Mouse (Mus musculus) forebrain, postnatal 0 days (tissue): ENCODE measurements around the gene Ehd1. TPM values are rescaled to one million over a fixed set of nuclear protein-coding genes. Genes with fewer than 3 reads are reported as not detected.

Experiments used
- ATAC-seq: fragments of 200-750 bp; cut with Nextera tagmentation; 2 replicates; pipeline ENCODE4 v1.8.0; 2017; ENCODE audit warnings: mild to moderate bottlenecking, moderate library complexity
- DNase-seq: peaks from one replicate; pipeline ENCODE4 v3.0.0-alpha.2; 2015
- H3K27ac ChIP-seq: fragments of 300-500 bp; sonication (generic); 2 replicates; pipeline ENCODE4 v1.5.1; 2014; ENCODE audit warnings: low read depth, mild to moderate bottlenecking, antibody characterized with exemption, low read length, moderate library complexity, mixed read lengths
- H3K27me3 ChIP-seq: fragments of 300-500 bp; sonication (generic); 2 replicates; pipeline ENCODE4 v1.6.1; 2014; ENCODE audit warnings: mild to moderate bottlenecking, low read length, mixed read lengths; ENCODE audit not compliant: insufficient read depth
- H3K36me3 ChIP-seq: fragments of 300-500 bp; sonication (generic); 2 replicates; pipeline ENCODE4 v1.6.1; 2014; ENCODE audit warnings: mild to moderate bottlenecking, moderate library complexity; ENCODE audit not compliant: insufficient read depth
- H3K4me1 ChIP-seq: fragments of 300-500 bp; sonication (generic); 2 replicates; pipeline ENCODE4 v1.6.1; 2014; ENCODE audit warnings: antibody characterized with exemption; ENCODE audit not compliant: insufficient read depth
- H3K4me2 ChIP-seq: fragments of 300-500 bp; sonication (generic); 2 replicates; pipeline ENCODE4 v1.6.1; 2014; ENCODE audit warnings: low read depth, mild to moderate bottlenecking, moderate library complexity
- H3K4me3 ChIP-seq: fragments of 300-500 bp; sonication (generic); 2 replicates; pipeline ENCODE4 v1.5.1; 2014; ENCODE audit warnings: low read depth, low read length, mixed read lengths
- H3K9ac ChIP-seq: fragments of 300-500 bp; sonication (generic); 2 replicates; pipeline ENCODE4 v1.6.1; 2014; ENCODE audit warnings: mild to moderate bottlenecking
- H3K9me3 ChIP-seq: fragments of 300-500 bp; sonication (generic); 2 replicates; pipeline ENCODE4 v1.6.1; 2016; ENCODE audit warnings: low read length
- CTCF ChIP-seq: sonication (generic); IDR thresholded peaks from 2 replicates; pipeline ENCODE4 v1.5.1; 2016; ENCODE audit warnings: antibody characterized with exemption, control low read depth, low read depth
- WGBS: fragments of 180-500 bp; shearing (Covaris S2); extraction: QIAGEN DNeasy Blood & Tissue Kit; methylation state at CpG from one replicate; pipeline ENCODE4 v1.1.7; 2014; 5-methylcytosine and 5-hydroxymethylcytosine counted together
- polyA plus RNA-seq: library from polyadenylated mRNA; unstranded; fragments of >200 nt; fragmentation: Nextera tagmentation; extraction: Ambion mirVana; gene quantifications from 2 replicates; pipeline ENCODE4 v1.2.1, GENCODE M21; 2015
- total RNA-seq: library from RNA; depleted of rRNA; stranded (reverse); fragments of >200 nt; gene quantifications from 2 replicates; pipeline ENCODE4 v1.2.3, GENCODE M21; 2014

The Ehd1 gene
- total and polyA plus RNA-seq, 2 experiments from 2014 or later, result 75.4 to 120 TPM

GRCm38 (mm10) chr19:6292262-6292661 is 15.7 kb downstream of the Ehd1 start:
- 83% methylated on average over 5 of the region's 5 CpGs for WGBS
- H3K27me3 ChIP-seq, result no peaks in the 10 kb centered on the region
- ATAC-seq, result no peak
- no peak overlapping the region for H3K27ac ChIP-seq
- no peaks in the 10 kb centered on the region for H3K9me3 ChIP-seq
- H3K4me2 ChIP-seq, result no peak overlapping the region
- H3K9ac ChIP-seq, result no peak overlapping the region
- no peak for TF ChIP-seq CTCF
- peaks cover 33% of the 10 kb centered on the region for H3K36me3 ChIP-seq
- H3K4me3 ChIP-seq, result no peak overlapping the region
- H3K4me1 ChIP-seq, result no peaks in the 10 kb centered on the region
- no peak for DNase-seq

DNA sequence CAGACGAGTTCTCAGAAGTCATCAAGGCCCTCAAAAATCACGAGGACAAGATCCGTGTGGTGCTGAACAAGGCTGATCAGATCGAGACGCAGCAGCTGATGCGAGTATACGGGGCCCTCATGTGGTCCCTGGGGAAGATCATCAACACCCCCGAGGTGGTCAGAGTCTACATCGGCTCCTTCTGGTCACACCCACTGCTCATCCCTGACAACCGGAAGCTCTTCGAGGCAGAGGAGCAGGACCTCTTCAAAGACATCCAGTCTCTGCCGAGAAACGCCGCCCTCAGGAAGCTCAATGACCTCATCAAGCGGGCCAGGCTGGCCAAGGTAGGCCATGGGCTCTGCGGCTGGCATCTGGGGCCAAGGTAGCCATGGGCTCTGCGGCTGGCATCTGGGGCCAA is 17.8 kb downstream of the Ehd1 start:
- no peak overlapping the region for H3K4me3 ChIP-seq
- H3K27me3 ChIP-seq, result no peaks in the 10 kb centered on the region
- no peak overlapping the region for H3K4me2 ChIP-seq
- DNase-seq (no peak), ATAC-seq (no peak)
- no peak for TF ChIP-seq CTCF
- H3K4me1 ChIP-seq, result no peaks in the 10 kb centered on the region
- H3K9ac ChIP-seq, result no peak overlapping the region
- H3K36me3 ChIP-seq, result peaks cover 54% of the 10 kb centered on the region
- H3K9me3 ChIP-seq, result no peaks in the 10 kb centered on the region
- H3K27ac ChIP-seq, result no peak overlapping the region
- 96% methylated on average over 17 of the region's 17 CpGs for WGBS

DNA sequence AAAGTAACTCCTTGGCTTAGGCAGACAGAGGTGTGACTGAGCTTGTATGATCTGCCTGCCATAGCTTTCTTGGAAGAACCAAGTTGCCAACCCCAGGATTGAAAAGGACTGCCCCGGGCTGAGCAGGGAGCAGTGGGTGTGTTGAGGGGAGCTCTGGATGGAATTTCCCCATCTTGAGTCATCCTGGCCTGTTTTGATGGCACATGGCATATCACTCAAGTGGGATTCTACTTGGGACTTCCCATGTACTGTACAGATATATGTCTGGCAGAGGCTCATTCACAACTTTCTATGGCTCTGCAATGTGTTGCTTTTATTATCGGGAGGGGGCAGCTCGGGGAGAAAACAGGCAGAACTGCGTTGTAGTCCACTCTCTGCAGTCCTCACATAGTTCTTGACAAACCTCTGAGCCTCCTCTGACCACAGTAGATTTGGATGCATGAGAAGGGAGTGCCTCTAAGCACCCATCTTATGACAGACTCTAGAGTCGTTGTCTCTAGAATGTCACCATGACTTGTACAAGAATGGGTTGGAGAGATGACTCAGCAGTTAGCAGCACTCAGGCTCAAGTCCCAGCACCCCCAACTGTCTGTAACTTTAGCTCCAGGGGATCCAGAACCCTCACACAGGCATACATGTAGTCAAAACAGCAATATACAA is 20.2 kb downstream of the Ehd1 start:
- Histone ChIP-seq H3K4me2 (no peak overlapping the region), H3K4me1 (no peaks in the 10 kb centered on the region), H3K36me3 (peaks cover 63% of the 10 kb centered on the region), H3K9ac (no peak overlapping the region), H3K4me3 (no peak overlapping the region), H3K9me3 (no peaks in the 10 kb centered on the region), H3K27ac (no peak overlapping the region), H3K27me3 (no peaks in the 10 kb centered on the region)
- DNase-seq (no peak), ATAC-seq (no peak)
- 91% methylated on average over 5 of the region's 5 CpGs for WGBS
- TF ChIP-seq CTCF, result no peak

DNA sequence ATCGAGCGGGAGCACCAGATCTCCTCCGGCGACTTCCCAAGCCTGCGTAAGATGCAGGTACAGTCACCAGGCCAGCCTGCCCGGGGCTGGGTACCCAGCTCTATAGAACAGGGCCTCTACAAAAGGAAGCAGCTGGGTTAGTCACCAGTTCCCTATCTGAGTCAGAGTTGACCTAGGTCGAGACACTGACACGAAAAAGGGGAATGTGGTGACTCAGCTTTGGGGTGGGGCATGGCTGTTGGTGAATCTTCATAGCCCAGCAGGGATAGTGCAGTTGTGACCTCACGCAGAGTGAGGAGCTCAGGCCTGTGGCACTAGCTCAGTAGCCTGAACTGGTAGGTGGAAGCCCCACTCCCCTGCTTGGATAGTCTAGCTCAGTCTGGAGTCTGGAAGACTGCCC is 21.1 kb downstream of the Ehd1 start:
- no peak overlapping the region for H3K4me2 ChIP-seq
- no peaks in the 10 kb centered on the region for H3K27me3 ChIP-seq
- H3K27ac ChIP-seq, result no peak overlapping the region
- H3K36me3 ChIP-seq, result peaks cover 63% of the 10 kb centered on the region
- H3K4me3 ChIP-seq, result no peak overlapping the region
- no peak overlapping the region for H3K9ac ChIP-seq
- no peaks in the 10 kb centered on the region for H3K4me1 ChIP-seq
- 92% methylated on average over 9 of the region's 9 CpGs for WGBS
- H3K9me3 ChIP-seq, result no peaks in the 10 kb centered on the region
- DNase-seq (no peak), ATAC-seq (no peak)
- TF ChIP-seq CTCF, result no peak

DNA sequence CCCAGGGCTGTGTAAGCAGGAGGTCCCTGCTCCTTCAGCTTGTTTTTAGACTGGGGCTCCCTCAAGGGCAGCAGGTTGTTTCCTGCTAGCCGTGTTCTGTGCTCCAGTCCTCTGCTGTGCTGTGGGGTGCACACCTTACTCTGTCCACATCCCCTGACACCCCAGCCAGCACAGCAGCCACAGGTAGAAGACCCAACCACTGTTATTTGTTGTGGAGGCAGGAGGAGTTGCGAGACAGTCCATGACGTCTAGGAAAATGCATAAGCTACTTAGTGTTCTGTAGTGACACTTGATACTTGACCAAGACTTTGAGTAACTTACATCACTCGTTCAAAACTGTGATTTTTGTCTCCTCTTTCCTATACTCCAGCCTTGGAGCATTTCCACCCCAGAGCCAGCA is 22.5 kb downstream of the Ehd1 start:
- no peaks in the 10 kb centered on the region for H3K4me1 ChIP-seq
- H3K4me2 ChIP-seq, result no peak overlapping the region
- H3K4me3 ChIP-seq, result no peak overlapping the region
- no peak overlapping the region for H3K9ac ChIP-seq
- no peak overlapping the region for H3K27ac ChIP-seq
- no peak for ATAC-seq
- no peak for TF ChIP-seq CTCF
- no peaks in the 10 kb centered on the region for H3K27me3 ChIP-seq
- no peaks in the 10 kb centered on the region for H3K9me3 ChIP-seq
- DNase-seq, result no peak
- H3K36me3 ChIP-seq, result peaks cover 59% of the 10 kb centered on the region
- 81% methylated on average over 4 of the region's 4 CpGs for WGBS

GRCm38 (mm10) chr19:6299450-6300267 is 23.1 kb downstream of the Ehd1 start:
- Histone ChIP-seq H3K4me2 (no peak overlapping the region), H3K27ac (no peak overlapping the region)

GRCm38 (mm10) chr19:6300402-6300841 is 23.9 kb downstream of the Ehd1 start:
- peaks cover 45% of the 10 kb centered on the region for H3K36me3 ChIP-seq
- no peak overlapping the region; the same call in 1 of the 2 replicates for H3K27ac ChIP-seq
- no peaks in the 10 kb centered on the region for H3K4me1 ChIP-seq
- H3K9me3 ChIP-seq, result no peaks in the 10 kb centered on the region
- ATAC-seq (no peak), DNase-seq (no peak)
- WGBS, result 72% methylated on average over 7 of the region's 7 CpGs
- no peak overlapping the region for H3K9ac ChIP-seq
- H3K4me3 ChIP-seq, result no peak overlapping the region
- no peak for TF ChIP-seq CTCF
- no peaks in the 10 kb centered on the region for H3K27me3 ChIP-seq
- no peak overlapping the region for H3K4me2 ChIP-seq

More at GRCm38 (mm10) chr19:6299450-6300267, 23.1 kb downstream of the Ehd1 start:
- DNase-seq (no peak), ATAC-seq (no peak)
- no peaks in the 10 kb centered on the region for H3K4me1 ChIP-seq
- no peaks in the 10 kb centered on the region for H3K9me3 ChIP-seq
- no peak overlapping the region for H3K9ac ChIP-seq
- H3K36me3 ChIP-seq, result peaks cover 52% of the 10 kb centered on the region
- no peak overlapping the region for H3K4me3 ChIP-seq
- WGBS, result 94% methylated on average over 7 of the region's 7 CpGs
- no peaks in the 10 kb centered on the region for H3K27me3 ChIP-seq
- no peak for TF ChIP-seq CTCF
